Mouse (Mus musculus) spleen, adult 2 months (tissue): ENCODE data around the gene Slc7a7. TPM values are rescaled to one million over a fixed set of nuclear protein-coding genes. Genes with fewer than 3 reads are reported as not detected.

Experiments used
- DNase-seq, 2 experiments: peaks; one replicate each; pipeline versions ENCODE4 v3.0.0 to v3.0.0-alpha.2; 2012 to 2021; ENCODE audit warnings: low spot score in 2 of 2, low read depth in 1 of 2
- H3K27ac ChIP-seq: fragments of 200-500 bp; 2 replicates; pipeline ENCODE4 v1.5.1; 2012; ENCODE audit warnings: low read length, inconsistent platforms; ENCODE audit not compliant: insufficient read depth
- H3K27me3 ChIP-seq: fragments of 200-500 bp; 2 replicates; pipeline ENCODE4 v1.6.1; 2012; ENCODE audit warnings: mild to moderate bottlenecking, moderate library complexity, low read length, inconsistent platforms; ENCODE audit not compliant: control insufficient read depth, insufficient read depth
- H3K36me3 ChIP-seq: fragments of 200-500 bp; 2 replicates; pipeline ENCODE4 v1.6.1; 2012; ENCODE audit warnings: mild to moderate bottlenecking, low read length, inconsistent platforms; ENCODE audit not compliant: control insufficient read depth, insufficient read depth
- H3K4me1 ChIP-seq: fragments of 200-500 bp; 2 replicates; pipeline ENCODE4 v1.6.1; 2011; ENCODE audit warnings: inconsistent platforms; ENCODE audit not compliant: control insufficient read depth, insufficient read depth, insufficient read length
- H3K4me3 ChIP-seq: fragments of 200-500 bp; 2 replicates; pipeline ENCODE4 v1.5.1; 2011; ENCODE audit warnings: mild to moderate bottlenecking, inconsistent platforms; ENCODE audit not compliant: insufficient read depth, insufficient read length; ENCODE audit errors: extremely low read depth
- CTCF ChIP-seq: fragments of 200-500 bp; IDR thresholded peaks from 2 replicates; pipeline ENCODE4 v1.5.1; 2011; ENCODE audit warnings: mild to moderate bottlenecking, inconsistent platforms; ENCODE audit not compliant: insufficient read depth, insufficient read length, insufficient replicate concordance; ENCODE audit errors: extremely low read depth
- POLR2A ChIP-seq: fragments of 200-500 bp; IDR thresholded peaks from 2 replicates; pipeline ENCODE4 v1.6.1; 2011; ENCODE audit warnings: low read depth, low read length, inconsistent platforms
- WGBS: fragments of 180-500 bp; shearing (Covaris S2); methylation state at CpG from one replicate; pipeline ENCODE4 v1.1.7; 2018; 5-methylcytosine and 5-hydroxymethylcytosine counted together
- polyA plus RNA-seq: library from polyadenylated mRNA; depleted of rRNA; stranded (reverse); fragments of >200 nt; gene quantifications from 2 replicates; pipeline ENCODE4 v1.2.3, GENCODE M21; 2012

Slc7a7 gene
- polyA plus RNA-seq, 1 experiment = 31.2 TPM

DNA sequence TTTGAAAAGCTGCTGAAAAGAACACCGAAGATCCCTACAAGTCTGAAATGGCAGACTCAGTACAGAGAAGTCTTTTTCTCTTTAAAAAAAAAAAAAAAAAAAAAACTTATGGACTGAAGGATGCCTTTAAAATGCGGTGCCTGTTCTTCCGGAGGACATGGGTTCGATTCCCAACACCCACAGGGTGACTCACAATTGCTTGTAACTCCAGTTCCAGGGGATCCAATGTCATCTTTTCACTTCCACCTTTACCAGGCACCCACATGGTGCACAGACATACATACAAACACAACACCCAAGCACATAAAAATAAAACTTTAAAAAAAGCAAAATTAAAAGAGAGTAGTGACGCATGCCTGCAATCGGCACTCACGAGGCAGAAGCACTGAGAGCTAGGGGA lies 10.1 kb upstream of the Slc7a7 start:
- Histone ChIP-seq H3K36me3 (no peaks in the 10 kb centered on the region), H3K27ac (no peak overlapping the region), H3K4me3 (no peak overlapping the region), H3K27me3 (peaks cover 8% of the 10 kb centered on the region; the same call in 1 of the 2 replicates), H3K4me1 (peaks cover 8% of the 10 kb centered on the region)
- 89% methylated on average over 7 of the region's 7 CpGs for WGBS
- DNase-seq = no peak
- TF ChIP-seq POLR2A = no peak
- no peak for TF ChIP-seq CTCF

DNA sequence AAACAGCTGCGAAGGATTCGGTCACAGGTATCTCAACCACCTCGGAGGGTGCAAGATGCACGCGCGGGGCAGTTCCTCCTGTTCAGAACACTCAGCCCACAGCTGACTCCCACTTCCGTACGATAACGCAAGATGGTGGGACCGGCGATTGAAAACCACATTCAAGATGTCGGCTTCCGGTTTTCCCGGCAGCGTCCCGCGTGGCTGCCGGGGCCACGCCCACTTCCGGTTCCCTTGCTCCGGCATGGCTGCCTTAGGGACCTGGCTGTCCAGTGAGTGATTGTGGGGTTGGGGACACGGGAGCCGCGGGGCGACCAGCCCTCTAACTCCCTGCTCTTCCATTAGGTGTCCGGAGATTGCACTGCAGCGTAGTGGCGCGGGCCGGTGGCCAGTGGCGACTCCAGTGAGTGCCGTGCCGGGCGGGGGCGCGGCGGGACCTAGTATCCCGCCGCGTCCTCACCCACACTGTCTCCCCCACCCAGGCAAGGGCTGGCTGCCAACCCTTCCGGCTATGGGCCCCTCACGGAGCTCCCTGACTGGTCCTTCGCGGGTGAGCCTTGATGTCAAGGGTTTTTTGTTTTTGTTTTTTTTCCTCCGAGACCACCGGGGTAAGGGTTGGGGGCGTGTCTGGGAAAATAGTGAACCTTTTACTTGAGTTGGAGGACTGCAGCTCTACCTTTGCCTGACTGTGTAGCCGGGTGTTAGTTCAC lies 9.3 kb upstream of the Slc7a7 start, which contains the start of gene Mrpl52:
TSS of gene Mrpl52 (plus strand) at position 221 of the 710 bp plus-strand sequence.
- no peaks in the 10 kb centered on the region for H3K36me3 ChIP-seq
- H3K4me3 ChIP-seq = peak within 1 kb of the TSS; percentile 61
- H3K27me3 ChIP-seq = peaks cover 3% of the 10 kb centered on the region; the same call in 1 of the 2 replicates
- DNase-seq = peak; percentile 50 to 79
- peak; percentile 41; the same call in 1 of the 2 replicates for TF ChIP-seq POLR2A
- TF ChIP-seq CTCF = no peak
- H3K27ac ChIP-seq = peak within 1 kb of the TSS; percentile 79
- peaks cover 4% of the 10 kb centered on the region for H3K4me1 ChIP-seq
- WGBS = 2% methylated on average over 48 of the region's 48 CpGs

DNA sequence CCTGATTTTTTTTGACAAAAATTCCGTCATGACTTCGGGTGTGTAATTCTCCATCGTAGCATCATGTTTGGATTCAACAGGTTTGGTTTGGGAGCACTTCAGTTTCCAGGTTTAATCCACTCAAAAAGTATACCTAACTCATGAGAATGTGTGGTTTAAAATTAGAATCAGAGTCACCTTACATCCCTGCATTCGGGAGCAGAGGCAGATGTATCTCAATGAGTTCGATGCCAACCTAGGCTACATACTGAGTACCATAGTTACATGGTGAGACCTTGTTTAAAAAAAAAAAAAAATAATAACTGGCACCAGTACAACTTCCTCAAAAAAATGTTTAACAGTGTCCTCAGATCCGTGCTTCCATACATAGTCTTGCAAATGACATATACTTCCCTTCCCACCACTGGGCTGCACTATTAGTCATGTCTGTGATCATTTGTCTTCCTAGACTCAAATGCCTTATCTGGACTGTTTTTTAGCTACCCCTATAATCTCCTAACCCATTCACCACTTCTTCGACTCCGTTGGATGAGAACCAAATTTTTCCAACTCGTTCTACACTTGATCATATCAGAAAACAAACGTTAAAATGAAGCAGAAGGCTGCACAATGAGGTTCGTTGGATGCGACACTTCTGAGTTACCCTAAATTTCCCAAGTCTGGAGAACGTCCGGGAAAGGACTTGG lies 8.6 kb upstream of the Slc7a7 start:
- Histone ChIP-seq H3K27me3 (no peaks in the 10 kb centered on the region), H3K36me3 (no peaks in the 10 kb centered on the region), H3K4me1 (peaks cover 4% of the 10 kb centered on the region), H3K4me3 (peak overlapping the region; percentile 61), H3K27ac (peak overlapping the region; percentile 79)
- TF ChIP-seq CTCF = no peak
- TF ChIP-seq POLR2A = no peak
- DNase-seq = no peak
- 25% methylated on average over 14 of the region's 14 CpGs for WGBS

DNA sequence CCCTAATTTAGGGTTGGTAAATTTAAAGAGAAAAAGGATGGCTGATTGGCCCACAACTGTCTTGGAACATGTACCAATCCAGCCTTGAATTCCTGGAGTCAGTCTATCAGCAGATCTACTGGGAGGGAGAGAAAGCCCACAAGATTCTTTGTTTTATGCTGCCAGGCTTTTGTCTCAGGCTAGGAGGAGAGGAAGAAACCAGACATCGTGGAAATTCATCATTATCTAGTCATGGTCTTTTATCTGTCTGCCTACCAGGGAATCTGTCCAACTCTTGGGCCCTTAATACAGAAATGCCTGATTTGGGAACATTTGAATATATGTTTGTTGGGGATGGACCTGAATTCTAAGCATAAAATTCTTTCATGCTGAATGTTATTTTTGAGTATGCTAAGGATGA lies 8.0 kb upstream of the Slc7a7 start:
- no peak for TF ChIP-seq POLR2A
- no peak for TF ChIP-seq CTCF
- H3K4me1 ChIP-seq = peaks cover 4% of the 10 kb centered on the region
- 59% methylated on average over 1 of the region's 1 CpGs for WGBS
- H3K4me3 ChIP-seq = no peak overlapping the region
- no peak overlapping the region for H3K27ac ChIP-seq
- DNase-seq = no peak
- H3K36me3 ChIP-seq = no peaks in the 10 kb centered on the region
- no peaks in the 10 kb centered on the region for H3K27me3 ChIP-seq

DNA sequence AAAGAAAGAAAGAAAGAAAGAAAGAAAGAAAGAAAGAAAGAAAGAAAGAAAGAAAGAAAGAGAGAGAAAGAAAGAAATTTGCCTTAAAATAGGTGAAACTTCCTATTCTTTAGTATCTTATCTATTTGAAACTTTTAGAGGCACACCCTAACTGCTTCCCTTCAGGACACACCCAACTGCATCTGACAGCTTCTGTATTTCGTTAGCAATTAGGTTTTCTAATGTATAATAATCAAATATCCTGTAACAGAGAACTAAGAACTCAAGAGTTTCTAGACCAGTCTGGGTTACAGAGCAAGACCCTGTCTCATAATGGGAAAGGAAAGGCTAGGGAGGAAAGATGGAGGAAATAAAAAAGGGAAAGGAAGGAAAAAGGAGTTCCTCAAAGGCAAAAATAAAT lies 7.1 kb upstream of the Slc7a7 start:
- DNase-seq = no peak
- 11% methylated on average over 1 of the region's 1 CpGs for WGBS
- TF ChIP-seq POLR2A (no peak), CTCF (no peak)
- Histone ChIP-seq H3K27me3 (no peaks in the 10 kb centered on the region), H3K4me1 (peaks cover 4% of the 10 kb centered on the region), H3K27ac (no peak overlapping the region), H3K4me3 (no peak overlapping the region), H3K36me3 (no peaks in the 10 kb centered on the region)

DNA sequence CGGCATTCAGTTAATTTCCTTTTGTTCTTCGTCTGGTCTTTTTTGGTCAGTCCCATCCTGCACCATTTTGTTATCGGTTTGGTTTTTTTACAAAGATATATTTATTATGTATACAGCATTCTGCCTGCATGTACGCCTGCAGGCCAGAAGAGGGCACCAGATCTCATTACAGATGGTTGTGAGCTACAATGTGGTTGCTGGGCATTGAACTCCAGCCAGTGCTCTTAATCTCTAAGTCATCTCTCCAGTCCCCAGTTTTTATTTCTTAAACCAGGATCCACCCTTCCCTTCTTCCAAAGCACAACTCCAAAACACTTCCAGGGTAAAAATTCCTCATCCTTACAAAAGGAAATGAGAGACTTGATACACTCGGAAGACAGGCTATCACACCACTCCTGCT lies 5.8 kb upstream of the Slc7a7 start:
- no peaks in the 10 kb centered on the region for H3K27me3 ChIP-seq
- H3K27ac ChIP-seq = no peak overlapping the region
- no peak for DNase-seq
- no peak overlapping the region for H3K4me3 ChIP-seq
- 60% methylated on average over 5 of the region's 5 CpGs for WGBS
- H3K4me1 ChIP-seq = peaks cover 4% of the 10 kb centered on the region
- H3K36me3 ChIP-seq = no peaks in the 10 kb centered on the region
- peak; percentile 26; the same call in 1 of the 2 replicates for TF ChIP-seq CTCF
- TF ChIP-seq POLR2A = no peak
